Mouse (Mus musculus): ENCODE data around the gene Foxo6. TPM values are rescaled to one million over a fixed set of nuclear protein-coding genes. Genes with fewer than 3 reads are reported as not detected.
A peak's percentile ranks its signal among the peaks of the same experiment; 100 is the strongest.

Foxo6 gene
- polyA plus RNA-seq, 2 experiments = 0.29 to 2.0 TPM

DNA sequence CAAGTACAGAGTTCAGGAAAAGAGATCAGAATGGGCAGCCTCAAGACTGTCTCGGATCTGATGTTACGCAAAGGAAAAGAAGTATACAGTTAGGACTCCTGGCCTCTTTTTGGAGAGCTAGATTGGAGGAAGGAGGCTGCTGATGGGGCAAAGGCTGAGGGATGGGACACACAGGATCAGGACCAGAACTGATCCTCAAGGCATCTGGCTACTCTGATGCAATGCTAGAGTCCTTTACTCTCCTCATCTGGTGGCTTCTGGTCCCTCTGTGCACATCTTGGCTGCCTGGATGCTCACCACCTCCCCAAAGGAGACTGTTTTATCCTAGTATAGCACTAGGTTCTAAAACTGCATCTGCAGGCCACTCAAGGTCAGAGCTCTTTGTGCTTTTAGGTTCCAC, 44.4 kb upstream of the Foxo6 start:
- Histone ChIP-seq H3K27ac (replicated peaks; ENCODE audit: low read depth, low read length) (no peak overlapping the region), H3K27me3 (ENCODE audit: control insufficient read depth, insufficient read depth, low read length) (no peaks in the 10 kb centered on the region), H3K9ac (ENCODE audit: low read depth, low read length, severe bottlenecking) (no peak overlapping the region), H3K4me3 (replicated peaks; ENCODE audit: low read length) (no peak overlapping the region), H3K36me3 (ENCODE audit: control insufficient read depth, insufficient read depth, low read length) (no peaks in the 10 kb centered on the region), H3K4me2 (replicated peaks; ENCODE audit: low read depth, low read length, severe bottlenecking) (no peak overlapping the region), H3K9me3 (ENCODE audit: control insufficient read depth, low read length) (no peaks in the 10 kb centered on the region), H3K4me1 (ENCODE audit: control insufficient read depth, insufficient read depth, low read length) (no peaks in the 10 kb centered on the region)
- 84% methylated on average over 2 of the region's 2 CpGs for WGBS
- TF ChIP-seq POLR2A (IDR thresholded peaks at IDR 0.05; ENCODE audit: borderline replicate concordance, extremely low read depth, insufficient read depth, insufficient read length) = no peak
- no peak for ATAC-seq (ENCODE audit: low FRiP score, low read depth)
- DNase-seq (ENCODE audit: low spot score) = no peak

GRCm38 (mm10) chr4:120325748-120326147, 38.6 kb upstream of the Foxo6 start:
- no peak overlapping the region for H3K27ac ChIP-seq (replicated peaks; ENCODE audit: low read depth, low read length)
- H3K36me3 ChIP-seq (ENCODE audit: control insufficient read depth, insufficient read depth, low read length) = no peaks in the 10 kb centered on the region
- no peak for DNase-seq (ENCODE audit: low spot score)
- WGBS = 73% methylated on average over 4 of the region's 4 CpGs
- H3K4me2 ChIP-seq (replicated peaks; ENCODE audit: low read depth, low read length, severe bottlenecking) = no peak overlapping the region
- H3K27me3 ChIP-seq (ENCODE audit: control insufficient read depth, insufficient read depth, low read length) = no peaks in the 10 kb centered on the region
- no peaks in the 10 kb centered on the region for H3K9me3 ChIP-seq (ENCODE audit: control insufficient read depth, low read length)
- H3K4me1 ChIP-seq (ENCODE audit: control insufficient read depth, insufficient read depth, low read length) = no peaks in the 10 kb centered on the region
- TF ChIP-seq POLR2A (IDR thresholded peaks at IDR 0.05; ENCODE audit: borderline replicate concordance, extremely low read depth, insufficient read depth, insufficient read length) = no peak
- ATAC-seq (ENCODE audit: low FRiP score, low read depth) = no peak
- H3K4me3 ChIP-seq (replicated peaks; ENCODE audit: low read length) = no peak overlapping the region
- no peak overlapping the region for H3K9ac ChIP-seq (ENCODE audit: low read depth, low read length, severe bottlenecking)

DNA sequence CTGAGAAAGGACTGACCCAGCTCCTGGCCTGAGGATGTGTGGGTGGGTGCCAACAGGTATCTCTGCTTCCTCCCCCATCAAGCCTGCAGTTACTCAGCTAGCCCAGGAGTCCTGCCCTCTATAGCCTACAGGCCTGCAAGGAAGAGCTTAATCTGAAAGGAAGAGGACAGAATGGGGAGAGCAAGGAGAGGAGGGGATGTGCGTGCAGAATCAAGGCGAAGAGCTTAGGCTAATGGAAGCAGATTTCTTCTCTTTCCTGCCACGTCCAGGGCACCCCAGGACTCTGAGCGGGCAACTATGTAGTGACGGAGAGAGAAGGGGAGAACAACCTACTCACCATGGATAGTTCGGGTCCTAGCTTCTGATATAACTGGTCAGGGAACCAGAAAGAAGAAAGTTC, 37.9 kb upstream of the Foxo6 start:
- Histone ChIP-seq H3K4me2 (replicated peaks; ENCODE audit: low read depth, low read length, severe bottlenecking) (no peak overlapping the region), H3K27me3 (ENCODE audit: control insufficient read depth, insufficient read depth, low read length) (no peaks in the 10 kb centered on the region), H3K4me3 (replicated peaks; ENCODE audit: low read length) (no peak overlapping the region), H3K4me1 (ENCODE audit: control insufficient read depth, insufficient read depth, low read length) (no peaks in the 10 kb centered on the region), H3K27ac (replicated peaks; ENCODE audit: low read depth, low read length) (no peak overlapping the region), H3K9ac (ENCODE audit: low read depth, low read length, severe bottlenecking) (no peak overlapping the region), H3K36me3 (ENCODE audit: control insufficient read depth, insufficient read depth, low read length) (no peaks in the 10 kb centered on the region), H3K9me3 (ENCODE audit: control insufficient read depth, low read length) (no peaks in the 10 kb centered on the region)
- no peak for DNase-seq (ENCODE audit: low spot score)
- ATAC-seq (ENCODE audit: low FRiP score, low read depth) = no peak
- no peak for TF ChIP-seq POLR2A (IDR thresholded peaks at IDR 0.05; ENCODE audit: borderline replicate concordance, extremely low read depth, insufficient read depth, insufficient read length)
- WGBS = 81% methylated on average over 6 of the region's 6 CpGs

GRCm38 (mm10) chr4:120323858-120324257, 36.7 kb upstream of the Foxo6 start:
- Histone ChIP-seq H3K27ac (replicated peaks; ENCODE audit: low read depth, low read length) (no peak overlapping the region), H3K4me1 (ENCODE audit: control insufficient read depth, insufficient read depth, low read length) (no peaks in the 10 kb centered on the region), H3K27me3 (ENCODE audit: control insufficient read depth, insufficient read depth, low read length) (no peaks in the 10 kb centered on the region), H3K4me3 (replicated peaks; ENCODE audit: low read length) (no peak overlapping the region), H3K4me2 (replicated peaks; ENCODE audit: low read depth, low read length, severe bottlenecking) (no peak overlapping the region), H3K36me3 (ENCODE audit: control insufficient read depth, insufficient read depth, low read length) (no peaks in the 10 kb centered on the region), H3K9ac (ENCODE audit: low read depth, low read length, severe bottlenecking) (no peak overlapping the region), H3K9me3 (ENCODE audit: control insufficient read depth, low read length) (no peaks in the 10 kb centered on the region)
- 83% methylated on average over 1 of the region's 1 CpGs for WGBS
- ATAC-seq (ENCODE audit: low FRiP score, low read depth) = no peak
- TF ChIP-seq POLR2A (IDR thresholded peaks at IDR 0.05; ENCODE audit: borderline replicate concordance, extremely low read depth, insufficient read depth, insufficient read length) = no peak
- DNase-seq (ENCODE audit: low spot score) = no peak

DNA sequence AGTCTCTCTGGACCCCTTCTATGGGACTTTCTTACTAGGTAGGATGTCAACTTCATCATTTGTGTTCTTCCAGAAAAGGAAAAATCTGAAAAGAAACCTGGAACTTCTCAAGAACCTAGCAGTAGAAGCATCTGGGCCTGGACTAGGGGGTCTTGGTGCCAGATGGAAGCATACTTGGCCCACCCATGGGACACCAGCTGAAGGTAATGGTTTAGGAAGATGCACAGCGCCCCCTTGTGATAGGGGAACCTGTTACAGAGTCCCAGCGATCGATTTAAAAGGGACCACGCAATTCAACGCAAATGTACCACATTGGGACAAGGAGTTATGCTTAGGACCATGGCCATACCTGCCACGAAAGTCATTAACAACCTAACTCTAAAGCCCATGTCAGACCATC, 36.0 kb upstream of the Foxo6 start:
- no peaks in the 10 kb centered on the region for H3K4me1 ChIP-seq (ENCODE audit: control insufficient read depth, insufficient read depth, low read length)
- H3K9me3 ChIP-seq (ENCODE audit: control insufficient read depth, low read length) = no peaks in the 10 kb centered on the region
- DNase-seq (ENCODE audit: low spot score) (peak; percentile 23), ATAC-seq (ENCODE audit: low FRiP score, low read depth) (no peak)
- no peaks in the 10 kb centered on the region for H3K27me3 ChIP-seq (ENCODE audit: control insufficient read depth, insufficient read depth, low read length)
- no peak overlapping the region for H3K4me2 ChIP-seq (replicated peaks; ENCODE audit: low read depth, low read length, severe bottlenecking)
- WGBS = 24% methylated on average over 6 of the region's 6 CpGs
- no peak overlapping the region for H3K4me3 ChIP-seq (replicated peaks; ENCODE audit: low read length)
- no peak overlapping the region for H3K9ac ChIP-seq (ENCODE audit: low read depth, low read length, severe bottlenecking)
- no peaks in the 10 kb centered on the region for H3K36me3 ChIP-seq (ENCODE audit: control insufficient read depth, insufficient read depth, low read length)
- H3K27ac ChIP-seq (replicated peaks; ENCODE audit: low read depth, low read length) = no peak overlapping the region
- TF ChIP-seq POLR2A (IDR thresholded peaks at IDR 0.05; ENCODE audit: borderline replicate concordance, extremely low read depth, insufficient read depth, insufficient read length) = no peak

DNA sequence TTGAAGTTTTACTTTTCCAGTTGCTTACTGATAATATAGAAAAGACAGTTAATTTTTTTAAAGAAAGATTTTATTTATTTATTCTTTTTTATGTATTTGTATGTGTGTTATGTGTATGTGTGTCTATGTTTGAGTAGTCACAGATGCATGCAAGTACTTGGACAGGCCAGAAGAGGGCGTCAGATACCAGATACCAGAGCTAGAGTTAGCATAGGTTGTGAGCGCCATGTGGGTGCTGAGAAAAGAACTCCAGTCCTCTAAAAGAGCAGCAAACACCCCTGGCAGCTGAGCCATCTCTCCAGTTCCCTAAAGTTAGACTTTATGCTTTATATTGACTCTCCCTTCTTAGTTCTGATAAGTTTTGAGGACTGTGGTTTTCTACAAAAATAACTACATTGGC, 30.4 kb upstream of the Foxo6 start:
- Histone ChIP-seq H3K4me2 (replicated peaks; ENCODE audit: low read depth, low read length, severe bottlenecking) (no peak overlapping the region), H3K9me3 (ENCODE audit: control insufficient read depth, low read length) (no peaks in the 10 kb centered on the region), H3K36me3 (ENCODE audit: control insufficient read depth, insufficient read depth, low read length) (no peaks in the 10 kb centered on the region), H3K4me1 (ENCODE audit: control insufficient read depth, insufficient read depth, low read length) (no peaks in the 10 kb centered on the region), H3K27me3 (ENCODE audit: control insufficient read depth, insufficient read depth, low read length) (no peaks in the 10 kb centered on the region), H3K9ac (ENCODE audit: low read depth, low read length, severe bottlenecking) (no peak overlapping the region), H3K27ac (replicated peaks; ENCODE audit: low read depth, low read length) (no peak overlapping the region), H3K4me3 (replicated peaks; ENCODE audit: low read length) (no peak overlapping the region)
- DNase-seq (ENCODE audit: low spot score) (no peak), ATAC-seq (ENCODE audit: low FRiP score, low read depth) (no peak)
- 58% methylated on average over 2 of the region's 2 CpGs for WGBS
- no peak for TF ChIP-seq POLR2A (IDR thresholded peaks at IDR 0.05; ENCODE audit: borderline replicate concordance, extremely low read depth, insufficient read depth, insufficient read length)
